Mouse (Mus musculus): ENCODE data around the gene Mr1. TPM values are rescaled to one million over a fixed set of nuclear protein-coding genes. Genes with fewer than 3 reads are reported as not detected.

Mr1 gene
- total and polyA plus RNA-seq, 3 experiments, result 4.3 to 7.6 (median 7.1) TPM

DNA sequence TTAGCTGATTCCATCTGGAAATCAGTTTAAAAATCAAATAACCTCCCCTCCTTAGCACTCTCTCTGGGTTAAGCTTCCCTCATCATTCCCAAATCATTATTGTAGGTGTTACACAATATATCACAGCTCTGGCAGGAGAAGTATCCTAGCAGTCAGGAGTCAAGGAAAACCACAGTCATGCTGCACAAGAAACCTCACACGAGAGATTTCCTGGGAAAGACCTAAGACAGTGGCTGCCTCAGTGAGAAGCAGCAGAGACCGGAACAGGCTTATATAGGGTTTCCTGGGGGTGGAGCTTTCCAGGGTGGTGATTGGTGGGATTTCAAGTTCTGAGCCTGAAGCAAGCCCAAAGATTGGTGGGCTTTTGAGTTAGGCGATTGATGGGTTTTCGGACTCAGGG, 58.6 kb downstream of the Mr1 start:
- H3K9me3 ChIP-seq (replicated peaks; ENCODE audit: low read length), result no peaks in the 10 kb centered on the region
- H3K9ac ChIP-seq (ENCODE audit: insufficient read depth, low read depth), result no peak overlapping the region
- H3K27ac ChIP-seq (ENCODE audit: insufficient read depth, low read depth), result no peak overlapping the region
- no peak for DNase-seq (ENCODE audit: extremely low read depth)
- dilution Hi-C loops (cut with MboI; ENCODE audit: extremely low pct_ligation_motif_present, extremely low pct_unique_long_range_greater_than_20kb, low sequenced_read_pairs), result no loop called here
- TF ChIP-seq JUND (conservative IDR thresholded peaks at IDR 0.05; ENCODE audit: low read depth, low read length) (no peak), UBTF (IDR thresholded peaks at IDR 0.05; ENCODE audit: low read depth, low read length) (no peak), USF2 (conservative IDR thresholded peaks at IDR 0.05; ENCODE audit: low read depth, low read length) (no peak), E2F4 (IDR thresholded peaks at IDR 0.05; ENCODE audit: insufficient replicate concordance, low read depth, low read length) (no peak), RAD21 (IDR thresholded peaks at IDR 0.05; ENCODE audit: low read depth, low read length) (no peak), MAFK (IDR thresholded peaks at IDR 0.05; ENCODE audit: insufficient replicate concordance, low read length) (no peak), CTCF (conservative IDR thresholded peaks at IDR 0.05 in 1 of 2, IDR thresholded peaks at IDR 0.05 in 1 of 2; ENCODE audit: low read depth in 2 of 2, low read length in 2 of 2) (no peak), PAX5 (IDR thresholded peaks at IDR 0.05; ENCODE audit: low read length) (no peak), SIN3A (IDR thresholded peaks at IDR 0.05; ENCODE audit: low read length) (no peak), RCOR1 (conservative IDR thresholded peaks at IDR 0.05; ENCODE audit: low read depth, low read length) (no peak), KAT2A (IDR thresholded peaks at IDR 0.05; ENCODE audit: insufficient replicate concordance, low read length) (no peak), ZMIZ1 (IDR thresholded peaks at IDR 0.05; ENCODE audit: low read depth, low read length) (no peak)
- in situ Hi-C loops (cut with MboI; ENCODE audit: low pct_ligation_motif_present, low pct_unique_long_range_greater_than_20kb, low sequenced_read_pairs), result loop anchor here (5.0 kb wide), 1 partner anchor 36 kb away; no protein-coding TSS in a partner anchor
- H3K79me2 ChIP-seq (replicated peaks; ENCODE audit: control insufficient read depth, extremely low read depth, insufficient read depth, poor library complexity, severe bottlenecking), result no peaks in the 10 kb centered on the region
- no peaks in the 10 kb centered on the region for H3K36me3 ChIP-seq (replicated peaks in 1 of 2; ENCODE audit: control insufficient read depth in 1 of 2, insufficient read depth in 1 of 2, low read length in 1 of 2)
- H3K4me3 ChIP-seq (replicated peaks in 1 of 3; ENCODE audit: low read depth in 2 of 3, low read length in 2 of 3, poor library complexity in 1 of 3), result no peak overlapping the region
- H3K4me2 ChIP-seq (ENCODE audit: insufficient read depth, low read depth, poor library complexity, severe bottlenecking), result no peak overlapping the region
- H3K27me3 ChIP-seq (replicated peaks), result no peaks in the 10 kb centered on the region
- H3K4me1 ChIP-seq (ENCODE audit: control insufficient read depth in 1 of 2, insufficient read depth in 2 of 2), result peaks cover 23 to 72% of the 10 kb centered on the region in 2 experiments

DNA sequence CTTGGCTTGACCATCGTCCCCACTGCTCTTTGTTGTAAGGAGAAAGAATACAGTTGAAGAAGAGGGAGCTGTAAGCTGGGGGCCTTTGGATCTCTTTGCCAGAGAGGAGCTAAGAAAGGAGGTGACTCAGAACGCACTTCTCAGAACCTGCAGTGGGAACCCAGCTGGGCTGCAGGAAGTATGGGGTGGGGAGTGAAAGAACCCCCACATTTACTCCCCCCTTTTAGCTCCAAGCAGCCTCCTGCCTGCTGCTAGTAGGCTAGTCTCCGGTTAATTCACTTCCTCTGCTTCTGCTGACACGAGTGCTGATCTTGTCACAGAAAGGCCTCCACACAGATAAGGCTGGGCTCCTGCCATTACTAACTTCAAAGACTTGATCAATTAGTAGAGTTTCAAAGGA, 59.7 kb downstream of the Mr1 start:
- no peak overlapping the region for H3K27ac ChIP-seq (ENCODE audit: insufficient read depth, low read depth)
- no peak for DNase-seq (ENCODE audit: extremely low read depth)
- peaks cover 17 to 73% of the 10 kb centered on the region in 2 experiments for H3K4me1 ChIP-seq (ENCODE audit: control insufficient read depth in 1 of 2, insufficient read depth in 2 of 2)
- no peaks in the 10 kb centered on the region for H3K36me3 ChIP-seq (replicated peaks in 1 of 2; ENCODE audit: control insufficient read depth in 1 of 2, insufficient read depth in 1 of 2, low read length in 1 of 2)
- no peak overlapping the region for H3K4me2 ChIP-seq (ENCODE audit: insufficient read depth, low read depth, poor library complexity, severe bottlenecking)
- TF ChIP-seq USF1 (IDR thresholded peaks at IDR 0.05; ENCODE audit: low read depth, low read length) (no peak), JUN (IDR thresholded peaks at IDR 0.05; ENCODE audit: insufficient read depth, low read depth, low read length) (0 out of 2 replicates have a peak, but pooled peaks have one; percentile 25), TCF12 (IDR thresholded peaks at IDR 0.05; ENCODE audit: low read depth, low read length) (0 out of 2 replicates have a peak, but pooled peaks have one; percentile 40), ZNF384 (IDR thresholded peaks at IDR 0.05; ENCODE audit: low read depth, low read length) (no peak), EP300 (IDR thresholded peaks at IDR 0.05; ENCODE audit: low read length) (peak; percentile 66; the same call in 1 of the 2 replicates)
- no peak overlapping the region for H3K4me3 ChIP-seq (replicated peaks in 1 of 3; ENCODE audit: low read depth in 2 of 3, low read length in 2 of 3, poor library complexity in 1 of 3)
- in situ Hi-C loops (cut with MboI; ENCODE audit: low pct_ligation_motif_present, low pct_unique_long_range_greater_than_20kb, low sequenced_read_pairs), result loop anchor here (5.0 kb wide), 1 partner anchor 35 kb away; no protein-coding TSS in a partner anchor
- H3K79me2 ChIP-seq (replicated peaks; ENCODE audit: control insufficient read depth, extremely low read depth, insufficient read depth, poor library complexity, severe bottlenecking), result no peaks in the 10 kb centered on the region
- no peak overlapping the region for H3K9ac ChIP-seq (ENCODE audit: insufficient read depth, low read depth)
- H3K9me3 ChIP-seq (replicated peaks; ENCODE audit: low read length), result no peaks in the 10 kb centered on the region
- dilution Hi-C loops (cut with MboI; ENCODE audit: extremely low pct_ligation_motif_present, extremely low pct_unique_long_range_greater_than_20kb, low sequenced_read_pairs), result no loop called here
- H3K27me3 ChIP-seq (replicated peaks), result no peaks in the 10 kb centered on the region
